Mouse (Mus musculus): ENCODE results near the gene Stat4. TPM values are rescaled to one million over a fixed set of nuclear protein-coding genes. Genes with fewer than 3 reads are reported as not detected.

Gene Stat4
- total RNA-seq, 2 experiments from 2014 or later: 25.5 to 42.3 TPM

DNA sequence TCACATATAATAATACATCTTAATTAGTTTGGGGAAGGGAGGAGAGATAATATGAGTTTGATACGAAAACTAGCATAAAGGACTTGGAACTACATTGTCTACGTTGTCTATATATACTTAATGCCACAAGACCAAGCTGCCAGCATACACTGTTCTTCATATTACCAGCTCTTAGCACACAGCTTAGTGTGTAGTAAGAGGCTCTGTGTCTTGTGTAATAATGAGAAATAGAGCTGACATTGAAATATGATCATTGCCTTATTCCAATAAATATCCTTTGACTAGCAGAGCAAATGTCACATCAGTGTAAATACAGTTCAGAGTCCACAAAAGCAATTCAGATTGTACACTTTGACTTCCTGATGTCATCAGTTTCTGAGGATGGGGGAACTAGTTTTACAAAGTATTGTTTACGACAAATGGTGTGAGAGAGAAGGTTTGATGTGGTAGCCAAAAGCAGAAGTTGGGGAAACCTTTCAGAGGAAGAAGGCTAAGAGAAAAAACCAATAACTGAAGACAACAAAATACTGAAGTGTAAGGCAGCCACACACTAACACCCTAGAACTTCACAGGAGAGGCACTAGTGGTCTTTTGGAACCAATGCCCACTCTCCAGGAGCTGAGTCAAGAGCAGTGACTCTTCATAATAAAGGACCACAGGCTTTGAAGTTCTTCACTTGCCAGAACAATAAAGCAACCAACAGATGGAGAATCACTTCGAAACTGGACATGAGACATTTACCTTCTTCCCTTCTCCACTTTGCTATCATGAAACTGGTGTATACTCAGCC lies 35.2 kb downstream of the Stat4 start:
- peak; percentile 86 for ATAC-seq (replicated peaks; ENCODE audit: poor library complexity)

DNA sequence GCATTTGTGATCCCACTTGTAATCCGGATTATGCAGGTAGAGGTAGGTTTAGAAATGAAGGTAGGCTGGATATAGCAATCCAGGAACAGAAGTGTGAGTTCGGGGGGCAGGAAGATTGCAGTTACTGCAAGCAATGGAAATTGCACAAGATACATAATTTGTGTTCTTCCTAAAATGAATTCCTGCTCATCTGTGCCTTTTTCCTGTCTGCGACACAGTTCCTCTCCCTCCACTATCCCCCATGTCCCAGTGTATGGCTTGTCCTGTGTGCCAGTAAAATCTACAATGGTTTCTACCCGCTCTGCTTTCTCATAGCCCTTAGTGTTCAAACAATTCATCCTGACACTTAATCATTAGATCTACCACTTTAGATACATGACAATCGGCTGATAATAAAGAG lies 41.7 kb downstream of the Stat4 start:
- peak; percentile 61 for ATAC-seq (replicated peaks; ENCODE audit: poor library complexity)

DNA sequence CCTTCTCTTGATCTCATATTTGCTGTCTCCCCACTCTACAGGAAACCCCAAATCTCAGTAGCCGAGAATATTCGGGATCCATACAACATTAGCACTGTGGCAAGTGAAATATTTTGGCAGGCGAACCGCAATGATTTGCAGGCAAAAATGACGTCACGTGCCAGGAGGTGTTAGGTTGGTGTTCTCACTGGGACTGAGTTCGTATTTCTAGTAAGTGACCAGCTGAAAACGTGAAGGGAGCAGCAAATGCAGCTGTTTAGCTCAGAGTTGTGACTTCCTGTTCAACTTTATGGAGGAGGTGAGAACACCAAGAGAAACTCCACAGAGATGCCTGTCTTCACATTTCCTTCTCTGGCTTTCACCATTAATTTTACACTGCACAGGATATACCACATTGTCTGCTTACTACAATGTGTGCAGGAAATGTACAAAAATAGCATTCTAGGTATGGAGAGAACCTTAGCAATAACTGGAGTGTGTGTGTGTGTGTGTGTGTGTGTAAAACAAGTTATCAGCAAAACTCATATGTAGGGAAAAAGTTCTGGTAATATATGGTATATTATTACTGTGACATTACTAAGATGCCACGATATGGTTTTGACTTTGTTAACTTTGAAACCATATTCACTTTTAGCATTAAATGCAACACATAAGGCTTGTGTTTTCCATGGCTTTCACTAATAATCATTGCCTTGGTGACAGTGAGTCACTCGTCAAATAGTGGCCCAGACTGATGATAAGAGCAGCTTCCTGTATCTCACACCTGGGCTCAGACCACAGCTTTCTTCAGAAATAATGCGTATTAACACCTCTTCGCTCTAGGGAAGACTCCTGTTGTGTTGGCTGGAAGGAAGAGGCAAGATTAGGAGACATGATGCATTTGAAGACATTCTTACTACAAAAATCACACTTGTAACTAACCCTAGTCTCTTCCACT lies 48.1 kb downstream of the Stat4 start:
- ATAC-seq (replicated peaks; ENCODE audit: poor library complexity): no peak

DNA sequence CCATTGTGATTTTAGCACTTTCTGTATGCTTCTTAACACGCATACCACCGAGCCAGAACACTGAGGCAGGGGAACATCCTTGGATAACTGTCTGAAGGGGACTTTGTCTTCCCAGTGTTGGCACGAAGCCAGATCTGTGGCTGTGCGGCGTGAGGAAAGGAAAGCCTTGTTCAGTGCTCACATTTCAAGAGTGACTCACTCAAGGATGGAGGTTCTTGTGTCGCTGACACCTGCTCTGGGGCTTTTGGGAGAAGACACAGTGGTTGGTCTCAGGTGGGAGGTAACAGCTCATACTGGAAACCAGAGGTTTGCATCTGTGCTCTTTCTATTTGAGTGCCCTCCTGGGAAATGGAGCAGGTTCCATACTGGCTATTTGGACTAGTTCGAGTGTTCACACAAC lies 52.2 kb downstream of the Stat4 start:
- no peak for ATAC-seq (replicated peaks; ENCODE audit: poor library complexity)

DNA sequence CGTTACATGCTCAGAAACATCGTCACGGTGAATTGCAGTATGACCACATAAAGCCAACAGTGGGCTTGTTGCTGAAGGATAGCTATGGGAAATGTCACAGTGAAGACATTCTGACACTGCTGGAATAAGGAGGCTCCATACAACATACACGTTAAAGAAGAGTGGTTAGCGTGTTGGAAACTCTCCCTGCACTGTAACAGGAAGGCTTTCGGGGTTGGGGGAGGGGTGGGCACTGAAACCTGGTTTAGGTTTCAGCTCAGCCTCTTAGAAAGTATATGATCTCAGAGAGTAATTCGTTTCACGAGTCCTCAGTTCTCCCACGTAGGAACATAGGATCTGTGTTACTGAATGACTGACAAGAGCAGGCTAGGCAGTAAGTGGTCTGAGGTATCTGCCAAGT lies 52.7 kb downstream of the Stat4 start:
- ATAC-seq (replicated peaks; ENCODE audit: poor library complexity): no peak

DNA sequence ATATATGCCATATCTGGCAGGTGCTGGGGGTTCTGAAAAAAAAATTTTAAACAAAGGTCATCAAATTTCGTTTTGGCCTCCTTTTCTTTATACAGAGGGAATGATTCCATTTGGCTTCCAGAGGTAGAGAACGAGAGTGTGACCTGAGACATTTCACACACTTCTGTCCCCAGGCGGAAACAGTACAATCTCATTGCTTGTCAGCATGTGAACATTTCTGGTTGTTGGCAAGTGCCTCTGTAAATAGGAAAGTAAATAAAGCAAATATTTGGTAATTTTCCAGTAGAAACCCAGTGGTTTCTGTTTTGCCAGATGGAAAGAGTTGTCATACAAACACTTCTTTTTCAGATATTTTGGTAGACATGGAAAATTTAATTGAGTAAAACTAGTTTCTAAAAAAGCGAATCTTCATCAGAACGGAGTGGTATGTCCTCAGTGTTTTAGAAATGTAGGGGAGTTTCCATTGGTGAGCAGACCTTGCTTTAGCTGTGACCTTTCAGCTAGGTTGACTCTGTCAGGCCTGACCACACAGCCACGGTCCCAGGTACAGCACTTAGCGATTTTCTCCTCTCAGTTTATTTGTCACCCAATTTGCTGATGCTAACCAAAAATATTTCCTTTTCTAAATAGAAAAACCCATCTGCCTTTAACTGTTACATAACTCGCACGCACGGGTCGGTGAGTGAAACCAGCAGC lies 53.6 kb downstream of the Stat4 start:
- ATAC-seq (replicated peaks; ENCODE audit: poor library complexity): no peak

DNA sequence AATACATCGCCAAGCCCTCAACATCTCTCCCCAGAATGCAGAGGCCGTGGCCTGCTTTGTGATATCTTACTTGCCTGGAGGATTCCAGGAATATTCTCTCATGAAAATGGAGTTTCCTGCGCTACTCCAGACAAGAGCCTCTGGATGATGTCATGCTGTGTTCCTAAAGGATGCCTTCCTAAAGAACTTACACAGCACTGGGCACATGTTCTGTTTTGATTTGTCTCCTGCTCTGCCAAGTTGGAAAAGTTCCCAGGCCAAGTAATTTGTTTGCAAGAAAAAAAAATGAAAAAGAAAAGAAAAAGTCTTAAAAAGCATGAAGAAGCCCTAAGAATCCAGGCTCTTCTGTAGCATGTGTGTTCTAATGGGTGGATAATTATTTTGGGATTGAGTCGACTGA lies 56.2 kb downstream of the Stat4 start:
- ATAC-seq (replicated peaks; ENCODE audit: poor library complexity): no peak

DNA sequence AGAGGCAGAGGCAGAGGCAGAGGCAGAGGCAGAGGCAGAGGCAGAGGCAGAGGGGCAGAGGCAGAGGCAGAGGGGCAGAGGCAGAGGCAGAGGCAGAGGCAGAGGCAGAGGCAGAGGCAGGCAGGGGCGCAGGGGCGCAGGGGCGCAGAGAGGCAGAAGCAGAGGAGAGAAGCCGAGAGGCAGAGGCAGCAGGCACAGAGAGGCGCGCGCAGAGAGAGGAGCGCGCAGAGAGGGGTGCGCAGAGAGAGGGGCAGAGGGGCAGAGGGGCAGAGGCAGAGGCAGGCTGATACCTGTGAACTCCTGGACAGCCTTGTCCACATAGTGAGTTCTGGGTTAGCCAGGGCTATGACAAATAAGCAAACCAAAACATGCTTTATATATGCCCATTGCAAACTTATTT lies 59.9 kb downstream of the Stat4 start:
- 0 out of 2 replicates have a peak, but pooled peaks have one; percentile 11 for ATAC-seq (replicated peaks; ENCODE audit: poor library complexity)

DNA sequence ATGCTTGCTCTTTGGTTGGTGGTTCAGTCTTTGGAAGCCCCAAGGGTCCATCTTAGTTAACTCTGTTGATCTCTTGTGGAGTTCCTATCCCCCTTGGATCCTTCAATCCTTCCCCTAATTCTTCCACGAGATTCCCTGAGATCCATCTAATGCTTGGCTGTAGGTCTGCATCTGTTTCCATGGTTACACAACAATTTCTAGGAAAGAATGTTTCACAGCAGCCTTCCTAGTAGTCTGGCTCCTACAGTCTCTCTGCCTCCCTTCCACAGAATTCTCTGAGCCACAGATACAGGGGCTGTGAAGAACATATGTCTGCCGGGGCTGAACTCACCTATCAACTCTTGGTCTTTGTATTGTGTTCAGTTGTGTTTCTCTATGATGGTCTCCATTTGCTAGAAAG lies 61.8 kb downstream of the Stat4 start:
- no peak for ATAC-seq (replicated peaks; ENCODE audit: poor library complexity)

DNA sequence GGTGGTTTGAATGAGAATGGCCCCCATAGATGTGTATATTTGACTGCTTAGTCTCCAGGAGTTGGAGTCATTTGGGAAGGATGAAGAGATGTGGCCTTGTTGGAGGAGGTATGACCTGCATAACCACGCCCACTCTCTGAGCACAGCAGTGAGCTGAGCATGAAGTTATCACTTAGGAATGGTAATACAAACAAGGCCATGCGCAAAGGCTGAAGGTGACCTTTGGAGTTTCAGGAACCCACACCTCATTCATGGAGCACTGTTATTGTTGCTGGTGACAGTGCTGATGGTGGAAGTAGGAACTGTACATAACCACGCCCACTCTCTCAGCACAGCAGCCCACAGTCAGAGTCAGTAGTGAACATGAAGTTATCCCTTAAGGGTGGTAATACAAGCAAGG lies 62.9 kb downstream of the Stat4 start:
- ATAC-seq (replicated peaks; ENCODE audit: poor library complexity): no peak

DNA sequence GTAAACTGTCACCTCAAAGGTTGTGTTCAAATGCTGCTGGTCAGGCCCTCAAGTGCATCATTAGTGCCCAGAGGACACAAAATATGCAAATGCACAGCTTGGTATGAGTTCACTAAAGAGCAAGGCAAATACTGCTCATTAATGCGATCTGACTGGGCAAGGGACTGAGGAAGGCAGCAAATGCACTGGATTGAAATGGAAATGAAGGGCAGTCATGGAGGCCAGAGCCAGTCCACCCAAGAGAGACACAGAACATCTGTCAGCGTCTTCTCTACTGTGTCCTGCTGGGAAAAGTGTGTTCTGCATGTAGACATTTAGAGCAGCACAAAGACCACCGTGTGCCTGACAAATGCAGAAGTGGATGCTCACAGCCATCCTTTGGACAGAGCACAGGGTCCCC lies 64.6 kb downstream of the Stat4 start:
- no peak for ATAC-seq (replicated peaks; ENCODE audit: poor library complexity)

DNA sequence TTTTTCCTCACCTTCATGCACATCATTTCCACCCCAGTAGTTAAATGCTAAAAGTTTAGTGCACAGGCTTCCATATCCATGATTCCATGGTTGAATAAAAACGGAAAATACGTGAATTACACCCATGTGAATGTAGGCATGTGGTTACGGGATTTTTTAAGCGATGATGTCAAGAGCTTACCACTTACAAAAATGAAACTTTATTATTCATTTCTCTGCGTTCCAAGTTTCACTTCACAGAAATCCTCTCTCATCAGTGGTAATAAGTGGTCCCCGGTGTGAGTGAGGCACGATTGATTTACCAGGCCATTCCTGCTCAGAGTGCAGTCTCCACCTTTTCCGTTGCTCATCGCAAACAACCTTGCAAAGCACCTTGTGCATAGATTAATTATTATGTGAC lies 66.0 kb downstream of the Stat4 start:
- no peak for ATAC-seq (replicated peaks; ENCODE audit: poor library complexity)

DNA sequence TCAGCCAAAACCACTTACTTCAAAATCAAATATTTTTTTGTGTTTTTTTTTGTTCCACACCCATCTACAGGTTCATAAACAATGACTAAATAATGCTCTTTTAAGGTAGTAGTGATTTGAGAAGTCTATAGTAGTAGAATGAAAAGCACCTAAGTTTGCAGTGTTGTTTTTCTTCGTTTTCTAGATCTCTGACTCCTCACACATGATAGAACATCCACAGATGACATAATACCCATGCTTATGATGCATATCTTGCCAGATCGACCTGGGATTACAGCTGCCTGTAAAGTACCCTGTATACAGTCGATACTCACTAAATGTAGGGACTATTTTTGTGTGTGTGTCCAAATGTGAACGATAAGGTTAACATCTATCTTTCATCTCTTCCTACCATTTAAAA lies 69.0 kb downstream of the Stat4 start:
- ATAC-seq (replicated peaks; ENCODE audit: poor library complexity): no peak

DNA sequence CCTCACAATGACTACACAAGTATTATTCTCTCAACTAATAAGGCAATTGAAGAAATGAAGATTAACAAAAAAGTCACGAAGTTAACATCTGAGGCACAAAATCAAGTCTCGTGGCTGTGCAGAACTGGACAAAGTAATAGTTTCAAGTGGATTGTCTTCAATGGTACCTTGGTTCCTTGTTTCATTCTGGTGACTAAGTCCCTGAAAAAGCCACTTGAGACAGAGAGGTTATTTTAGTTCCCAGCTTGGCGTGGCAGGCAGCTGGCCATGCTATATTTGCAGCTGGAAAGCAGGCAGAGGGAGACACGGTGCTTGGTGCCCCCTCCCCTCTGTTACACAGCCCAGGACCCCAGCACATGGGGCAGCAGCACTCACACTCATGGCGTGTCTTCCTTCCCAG lies 70.2 kb downstream of the Stat4 start:
- no peak for ATAC-seq (replicated peaks; ENCODE audit: poor library complexity)

DNA sequence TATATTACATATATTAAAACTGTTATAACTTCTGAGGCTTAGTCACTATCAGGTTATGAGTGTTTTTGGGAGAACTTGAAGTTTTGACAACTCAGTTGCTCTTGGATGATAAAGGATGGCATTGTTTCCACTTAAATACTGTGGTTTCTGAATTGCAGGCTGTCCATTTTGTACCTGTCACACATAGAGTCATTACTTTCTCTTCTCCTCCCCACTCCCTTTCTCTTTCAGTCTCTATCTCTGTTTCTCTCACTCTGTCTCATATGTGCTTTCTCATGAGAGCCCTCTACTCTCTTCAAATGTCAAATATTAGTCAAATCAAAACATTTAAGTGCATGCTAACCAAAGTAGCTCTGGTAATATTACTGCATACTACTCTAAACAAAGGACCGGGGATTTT lies 79.3 kb downstream of the Stat4 start:
- ATAC-seq (replicated peaks; ENCODE audit: poor library complexity): no peak

DNA sequence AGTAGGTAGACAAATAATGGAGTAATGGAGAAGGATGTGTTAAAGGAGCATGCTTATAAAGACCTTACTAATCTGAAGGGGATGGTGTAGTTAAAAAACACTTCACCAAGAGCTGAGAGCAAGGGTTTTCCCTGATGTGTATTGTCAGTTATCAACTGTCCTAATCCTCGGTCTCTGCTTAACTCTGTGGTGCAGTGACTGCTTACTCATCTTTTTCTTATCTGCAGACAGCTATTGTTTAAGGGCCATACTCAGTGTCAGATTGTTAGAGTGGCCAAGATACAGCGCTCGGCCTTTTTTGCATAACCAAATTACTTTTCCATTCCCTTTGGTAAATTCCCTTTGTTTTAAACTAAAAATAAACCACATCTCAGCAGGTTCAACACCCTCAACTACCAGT lies 79.7 kb downstream of the Stat4 start:
- peak; percentile 74 for ATAC-seq (replicated peaks; ENCODE audit: poor library complexity)

DNA sequence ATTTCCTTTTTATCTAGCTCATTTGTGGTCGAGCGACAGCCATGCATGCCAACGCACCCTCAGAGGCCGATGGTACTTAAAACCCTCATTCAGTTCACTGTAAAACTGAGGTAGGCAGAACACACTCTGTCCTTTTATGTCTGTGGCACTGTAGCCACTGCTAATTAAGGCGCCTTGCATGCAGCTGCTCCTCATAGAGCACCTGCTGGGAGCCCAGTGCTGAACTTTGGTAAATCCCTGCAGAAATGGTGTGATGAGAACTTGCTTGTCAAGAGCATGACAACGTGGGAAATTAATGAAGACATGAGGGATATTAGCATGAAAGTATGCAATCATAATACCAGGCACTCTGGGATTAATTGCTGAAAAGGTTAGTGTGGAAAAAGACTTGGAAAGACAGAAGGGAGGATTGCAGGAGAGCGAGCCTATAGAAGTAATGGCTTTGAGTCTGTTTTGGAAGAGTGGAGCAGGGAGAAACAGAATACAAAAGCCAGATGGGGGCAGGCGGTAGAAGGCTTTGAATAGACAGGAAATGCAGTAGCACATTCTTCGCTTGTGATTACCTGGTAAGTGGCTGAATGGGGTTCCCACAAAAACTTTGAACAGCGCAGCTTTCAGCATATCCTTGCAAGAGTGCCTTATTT lies 92.9 kb downstream of the Stat4 start:
- ATAC-seq (replicated peaks; ENCODE audit: poor library complexity): no peak

DNA sequence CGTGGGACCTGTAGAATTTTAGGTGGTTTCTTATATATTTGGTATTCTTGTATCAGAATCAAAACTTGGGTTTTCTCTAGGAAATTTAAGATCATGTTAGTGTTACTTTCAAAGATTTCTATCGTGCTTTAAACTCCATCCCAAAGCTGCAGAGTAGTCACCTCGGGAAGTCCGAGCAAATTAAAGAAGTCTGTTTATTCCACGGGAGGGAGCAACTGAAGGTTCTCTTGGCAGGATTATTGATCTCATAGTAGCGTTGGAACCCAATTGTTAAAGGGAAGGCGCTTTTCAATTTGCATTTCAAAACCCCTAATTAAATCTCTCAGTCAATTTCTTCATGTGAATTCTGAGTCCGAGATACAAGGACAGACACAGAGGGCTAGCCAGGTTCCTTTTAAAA lies 93.4 kb downstream of the Stat4 start:
- no peak for ATAC-seq (replicated peaks; ENCODE audit: poor library complexity)

DNA sequence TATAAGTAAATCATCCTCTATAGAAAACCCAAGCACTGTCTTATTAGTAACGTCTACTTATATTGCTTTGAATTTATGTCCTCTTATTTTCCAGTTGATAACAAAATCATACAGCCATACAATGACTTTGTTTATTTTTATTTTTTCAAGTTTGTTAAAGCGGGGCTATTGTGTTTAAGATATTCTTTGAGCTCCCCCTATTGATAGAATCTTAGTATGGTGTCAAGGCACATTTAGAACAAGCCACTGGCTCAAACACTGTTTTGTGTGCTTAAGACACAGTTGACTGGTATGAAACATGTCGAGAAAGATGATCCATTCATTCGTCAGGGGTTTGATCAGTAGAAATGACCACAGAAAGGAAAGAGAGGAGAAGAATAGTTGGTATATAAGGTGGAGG lies 99.3 kb downstream of the Stat4 start:
- peak; percentile 57 for ATAC-seq (replicated peaks; ENCODE audit: poor library complexity)

DNA sequence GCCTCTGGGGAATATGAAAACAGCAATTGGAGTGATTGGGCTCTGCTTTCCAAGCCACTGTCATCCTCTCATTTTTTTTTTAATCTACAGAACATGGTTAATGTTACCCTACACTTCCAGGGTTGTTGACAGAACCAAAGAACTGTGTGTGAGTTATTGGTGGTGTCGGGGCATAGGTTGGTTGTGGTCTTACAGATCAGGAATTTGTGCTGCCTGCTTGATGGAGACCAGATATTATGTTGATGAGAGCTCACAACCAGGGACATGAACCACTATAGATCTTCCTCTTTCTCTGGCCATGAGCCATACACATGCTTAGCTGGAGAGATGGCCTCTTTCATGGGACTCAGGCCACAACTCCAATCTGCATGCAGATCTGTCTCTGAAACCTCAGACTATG lies 100.2 kb downstream of the Stat4 start:
- no peak for ATAC-seq (replicated peaks; ENCODE audit: poor library complexity)

DNA sequence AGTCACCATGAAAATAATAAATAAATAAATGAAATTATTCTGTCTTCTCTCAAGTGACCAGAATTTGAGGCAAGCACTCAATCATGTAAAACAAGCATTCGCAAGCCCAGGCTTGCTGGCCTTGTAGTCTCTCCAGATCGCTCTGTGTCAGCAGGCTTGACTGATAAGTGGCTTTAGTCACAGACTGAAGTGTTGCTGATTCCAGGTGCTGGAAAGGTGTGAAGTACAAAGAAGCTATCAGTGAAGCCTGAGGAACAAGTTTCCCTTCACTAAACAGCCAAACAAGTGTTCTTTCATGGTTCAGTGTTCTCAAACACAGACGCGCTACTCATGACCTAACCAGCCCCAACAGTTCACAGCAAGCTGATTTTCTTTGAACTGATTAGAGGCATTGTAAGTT lies 101.7 kb downstream of the Stat4 start:
- no peak for ATAC-seq (replicated peaks; ENCODE audit: poor library complexity)

Data from megakaryocyte progenitor cell, adult 5-6 weeks (primary cell).